18 mouse cellular contexts compared by ENCODE assay signal in the genomic region with DNA sequence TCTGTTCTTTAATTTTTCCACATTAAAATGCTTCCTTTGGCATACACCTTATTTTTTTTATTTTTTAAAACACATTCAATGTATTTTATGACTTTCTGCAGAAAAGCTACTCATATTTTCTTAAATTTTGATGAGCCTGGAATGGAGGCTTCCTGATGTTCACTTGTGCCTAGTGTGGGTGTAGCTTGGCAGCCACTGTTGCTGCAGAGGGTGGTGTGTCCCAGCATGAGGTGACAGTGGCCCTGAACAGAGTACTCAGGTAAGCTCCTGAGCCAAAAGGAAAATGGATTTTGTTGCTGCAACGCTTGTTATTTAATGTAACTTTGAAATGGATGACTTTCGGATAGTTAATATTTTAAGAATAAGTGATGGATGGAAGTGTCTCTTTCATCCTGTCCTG.
"Had no signal": no experiment of that assay in that cellular context is flagged by ENCODE, and none has a peak within 500 bp of the region (broad histone marks: within the 10 kb centered on the region; RNA-seq: fewer than 3 reads in every experiment).

No protein-coding gene starts in this region.

- H3K4me2 ChIP-seq: liver, embryonic 13.5 days; liver, embryonic 15.5 days; lung, embryonic 15.5 days; midbrain, embryonic 12.5 days; neural tube, embryonic 12.5 days; stomach, embryonic 15.5 days had no signal

- H3K9me3 ChIP-seq: liver, embryonic 13.5 days; liver, embryonic 15.5 days; lung, embryonic 15.5 days; megakaryocyte, embryonic 14.5 days; midbrain, embryonic 12.5 days; neural tube, embryonic 12.5 days; stomach, embryonic 15.5 days had no signal

- H3K36me3 ChIP-seq: liver, embryonic 13.5 days; liver, embryonic 15.5 days; lung, embryonic 15.5 days; midbrain, embryonic 12.5 days; neural tube, embryonic 12.5 days; stomach, embryonic 15.5 days had no signal

- ATAC-seq: liver, postnatal 0 days; lung, postnatal 0 days had no signal

- H3K4me3 ChIP-seq: liver, embryonic 13.5 days; liver, embryonic 15.5 days; lung, embryonic 15.5 days; megakaryocyte, embryonic 14.5 days; midbrain, embryonic 12.5 days; neural tube, embryonic 12.5 days; stomach, embryonic 15.5 days had no signal

- DNase-seq: liver, embryonic 13.5 days; liver, postnatal 0 days; lung, adult 2 months; lung, postnatal 14 days; lung, postnatal 36 days; midbrain, embryonic 14.5 days; thymus, adult 2 months; thymus, postnatal 25 days; thymus, postnatal 4 days had no signal

- H3K4me1 ChIP-seq: liver, embryonic 13.5 days; liver, embryonic 15.5 days; lung, embryonic 15.5 days; megakaryocyte, embryonic 14.5 days; midbrain, embryonic 12.5 days; neural tube, embryonic 12.5 days; stomach, embryonic 15.5 days had no signal

- H3K27me3 ChIP-seq: liver, embryonic 13.5 days; liver, embryonic 15.5 days; lung, embryonic 15.5 days; megakaryocyte, embryonic 14.5 days; midbrain, embryonic 12.5 days; neural tube, embryonic 12.5 days; stomach, embryonic 15.5 days had no signal

- H3K27ac ChIP-seq: liver, embryonic 13.5 days; liver, embryonic 15.5 days; lung, embryonic 15.5 days; macrophage; midbrain, embryonic 12.5 days; neural tube, embryonic 12.5 days; stomach, embryonic 15.5 days; stomach, postnatal 0 days had no signal

- H3K9ac ChIP-seq: liver, embryonic 13.5 days; liver, embryonic 15.5 days; liver, postnatal 0 days; lung, embryonic 15.5 days; midbrain, embryonic 12.5 days; neural tube, embryonic 12.5 days; stomach, embryonic 15.5 days had no signal
